Mouse (Mus musculus): ENCODE measurements at regions not wholly inside any gene's neighbourhood (a gene's known extent, or its start where the extent isn't known, plus 50 kb on each side); places are given as distances from the start of the nearest gene placed in this dataset.

GRCm38 (mm10) chr9:46905081-46905480 lies 93.5 kb upstream of the Gm4791 start:
- TF ChIP-seq CTCF (IDR thresholded peaks at IDR 0.05; ENCODE audit: borderline replicate concordance, insufficient read depth, low read depth, low read length), result no peak
- no peak for TF ChIP-seq POLR2A (IDR thresholded peaks at IDR 0.05; ENCODE audit: borderline replicate concordance, insufficient read depth, low read length)

Measured in cerebellum, adult 2 months (tissue).